Mouse (Mus musculus): ENCODE measurements around the gene Fam102a. TPM values are rescaled to one million over a fixed set of nuclear protein-coding genes. Genes with fewer than 3 reads are reported as not detected.
"Not testable (repeated sequence)": the region's sequence is repeated elsewhere in the genome, so short reads cannot be mapped to it uniquely, and the experiment has no call there.

Gene Fam102a
- 4.7 and 5.6 TPM in 2 replicates for polyA plus RNA-seq (2015; fragmentation: Nextera tagmentation; extraction: Ambion mirVana)

GRCm38 (mm10) chr2:32534733-32535471 is at the start of gene Fam102a:
Gene Fam102a (plus strand): TSS chr2:32535332.
- Histone ChIP-seq H3K4me1 (replicated peaks; ENCODE audit: control insufficient read depth, insufficient read depth, low read length) (peaks cover 46% of the 10 kb centered on the region), H3K27me3 (replicated peaks; ENCODE audit: control insufficient read depth, insufficient read depth, low read length) (no peaks in the 10 kb centered on the region), H3K9me3 (ENCODE audit: control insufficient read depth, low read length) (no peaks in the 10 kb centered on the region), H3K27ac (ENCODE audit: low read length) (peak within 1 kb of the TSS; percentile 88), H3K4me2 (ENCODE audit: low read length) (peak within 1 kb of the TSS; percentile 91), H3K4me3 (replicated peaks; ENCODE audit: low read length) (peak within 1 kb of the TSS; percentile 87), H3K36me3 (ENCODE audit: control insufficient read depth, insufficient read depth) (no peaks in the 10 kb centered on the region), H3K9ac (replicated peaks; ENCODE audit: low read depth, low read length) (peak within 1 kb of the TSS; percentile 90)
- ATAC-seq = peak; percentile 97
- WGBS = under 1% methylated on average over 67 of the region's 67 CpGs

GRCm38 (mm10) chr2:32485751-32486150 is 49.4 kb upstream of the Fam102a start:
- Histone ChIP-seq H3K4me2 (ENCODE audit: low read length) (no peak overlapping the region), H3K27ac (ENCODE audit: low read length) (no peak overlapping the region), H3K4me3 (replicated peaks; ENCODE audit: low read length) (no peak overlapping the region), H3K4me1 (replicated peaks; ENCODE audit: control insufficient read depth, insufficient read depth, low read length) (no peaks in the 10 kb centered on the region), H3K36me3 (ENCODE audit: control insufficient read depth, insufficient read depth) (no peaks in the 10 kb centered on the region), H3K27me3 (replicated peaks; ENCODE audit: control insufficient read depth, insufficient read depth, low read length) (no peaks in the 10 kb centered on the region), H3K9me3 (ENCODE audit: control insufficient read depth, low read length) (no peaks in the 10 kb centered on the region), H3K9ac (replicated peaks; ENCODE audit: low read depth, low read length) (no peak overlapping the region)
- no peak for ATAC-seq
- 91% methylated on average over 4 of the region's 4 CpGs for WGBS

- Histone ChIP-seq H3K9me3 (ENCODE audit: control insufficient read depth, low read length) (no peaks in the 10 kb centered on the region), H3K27me3 (replicated peaks; ENCODE audit: control insufficient read depth, insufficient read depth, low read length) (no peaks in the 10 kb centered on the region), H3K4me3 (replicated peaks; ENCODE audit: low read length) (no peak overlapping the region), H3K9ac (replicated peaks; ENCODE audit: low read depth, low read length) (no peak overlapping the region), H3K27ac (ENCODE audit: low read length) (no peak overlapping the region), H3K4me2 (ENCODE audit: low read length) (no peak overlapping the region), H3K4me1 (replicated peaks; ENCODE audit: control insufficient read depth, insufficient read depth, low read length) (no peaks in the 10 kb centered on the region), H3K36me3 (ENCODE audit: control insufficient read depth, insufficient read depth) (no peaks in the 10 kb centered on the region)
- WGBS = 94% methylated on average over 9 of the region's 9 CpGs
- ATAC-seq = no peak
These were observed 49.0 kb upstream of the Fam102a start for GRCm38 (mm10) chr2:32486155-32486554.

DNA sequence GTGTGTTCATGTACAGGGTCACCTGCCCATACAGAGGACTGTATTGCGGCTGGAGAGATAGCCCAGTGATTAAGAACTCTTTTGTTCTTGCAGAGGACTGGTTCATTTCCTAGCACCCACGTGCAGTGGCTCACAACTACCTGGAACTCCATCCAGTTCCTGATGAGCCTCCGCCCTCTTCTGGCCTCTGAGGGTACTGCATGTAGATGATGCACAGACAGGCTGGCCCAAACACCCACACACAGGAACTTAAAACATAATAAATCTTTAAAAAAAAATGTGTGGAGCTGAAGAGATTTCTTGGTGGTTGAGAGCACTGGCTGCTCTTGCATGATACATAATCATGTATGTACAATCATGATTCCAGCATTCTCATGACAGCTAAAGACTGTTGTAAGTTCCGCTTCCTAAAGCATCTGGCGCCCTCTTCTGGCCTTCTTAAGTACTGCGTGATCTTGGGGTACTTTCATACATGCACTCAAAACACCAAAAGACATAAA is 48.0 kb upstream of the Fam102a start:
- H3K9ac ChIP-seq (replicated peaks; ENCODE audit: low read depth, low read length) = no peak overlapping the region
- H3K4me1 ChIP-seq (replicated peaks; ENCODE audit: control insufficient read depth, insufficient read depth, low read length) = no peaks in the 10 kb centered on the region
- no peak overlapping the region for H3K27ac ChIP-seq (ENCODE audit: low read length)
- peak; percentile 72 for ATAC-seq
- H3K27me3 ChIP-seq (replicated peaks; ENCODE audit: control insufficient read depth, insufficient read depth, low read length) = no peaks in the 10 kb centered on the region
- no peaks in the 10 kb centered on the region for H3K9me3 ChIP-seq (ENCODE audit: control insufficient read depth, low read length)
- H3K4me3 ChIP-seq (replicated peaks; ENCODE audit: low read length) = no peak overlapping the region
- no peak overlapping the region for H3K4me2 ChIP-seq (ENCODE audit: low read length)
- WGBS = 2% methylated on average over 6 of the region's 6 CpGs
- H3K36me3 ChIP-seq (ENCODE audit: control insufficient read depth, insufficient read depth) = no peaks in the 10 kb centered on the region

DNA sequence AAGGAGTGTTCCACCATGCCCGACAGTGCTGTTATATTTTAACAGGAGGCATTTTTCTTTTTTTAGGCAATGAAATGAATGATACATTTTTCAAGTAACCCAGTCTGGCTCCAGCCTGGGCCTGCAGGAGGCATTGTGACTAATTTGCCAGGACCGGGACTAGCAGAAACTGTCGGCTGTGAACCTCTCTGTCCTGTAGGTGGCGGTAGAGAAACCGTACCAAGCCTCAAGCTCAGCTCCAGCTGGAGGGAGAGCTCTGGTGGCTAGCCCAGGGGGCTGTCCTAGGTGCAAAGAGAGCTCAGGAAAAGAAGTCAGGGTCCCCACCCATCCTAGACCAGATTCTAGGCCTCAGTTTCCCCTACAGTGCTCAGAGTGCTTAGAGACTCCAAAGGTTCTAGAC is 46.5 kb upstream of the Fam102a start:
- Histone ChIP-seq H3K4me2 (ENCODE audit: low read length) (no peak overlapping the region), H3K36me3 (ENCODE audit: control insufficient read depth, insufficient read depth) (no peaks in the 10 kb centered on the region), H3K9me3 (ENCODE audit: control insufficient read depth, low read length) (no peaks in the 10 kb centered on the region), H3K4me3 (replicated peaks; ENCODE audit: low read length) (no peak overlapping the region), H3K27ac (ENCODE audit: low read length) (no peak overlapping the region), H3K27me3 (replicated peaks; ENCODE audit: control insufficient read depth, insufficient read depth, low read length) (no peaks in the 10 kb centered on the region), H3K4me1 (replicated peaks; ENCODE audit: control insufficient read depth, insufficient read depth, low read length) (no peaks in the 10 kb centered on the region), H3K9ac (replicated peaks; ENCODE audit: low read depth, low read length) (no peak overlapping the region)
- ATAC-seq = peak; percentile 63
- 1% methylated on average over 5 of the region's 5 CpGs for WGBS

DNA sequence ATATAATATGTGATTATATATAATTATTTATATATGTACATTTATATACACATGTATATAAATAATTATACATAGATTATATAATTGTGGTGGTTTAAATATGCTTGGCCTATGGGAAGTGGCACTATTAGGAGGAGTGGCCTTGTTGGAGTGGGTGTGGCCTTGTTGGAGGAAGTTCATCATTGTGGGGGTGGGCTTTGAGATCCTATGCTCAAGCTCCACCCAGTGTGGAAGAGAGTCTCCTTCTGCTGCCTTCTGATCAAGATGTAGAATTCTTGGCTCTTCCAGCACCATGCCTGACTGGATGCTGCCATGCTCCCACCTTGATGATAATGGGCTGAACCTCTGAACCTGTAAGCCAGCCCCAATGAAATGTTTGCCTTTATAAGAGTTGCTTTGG is 44.4 kb upstream of the Fam102a start:
- H3K4me3 ChIP-seq (replicated peaks; ENCODE audit: low read length); H3K9me3 ChIP-seq (ENCODE audit: control insufficient read depth, low read length); H3K36me3 ChIP-seq (ENCODE audit: control insufficient read depth, insufficient read depth); H3K27ac ChIP-seq (ENCODE audit: low read length); H3K4me2 ChIP-seq (ENCODE audit: low read length); ATAC-seq; H3K27me3 ChIP-seq (replicated peaks; ENCODE audit: control insufficient read depth, insufficient read depth, low read length); H3K4me1 ChIP-seq (replicated peaks; ENCODE audit: control insufficient read depth, insufficient read depth, low read length); H3K9ac ChIP-seq (replicated peaks; ENCODE audit: low read depth, low read length): not testable (repeated sequence)

GRCm38 (mm10) chr2:32492661-32493060 is 42.5 kb upstream of the Fam102a start:
- Histone ChIP-seq H3K4me2 (ENCODE audit: low read length) (no peak overlapping the region), H3K4me1 (replicated peaks; ENCODE audit: control insufficient read depth, insufficient read depth, low read length) (no peaks in the 10 kb centered on the region), H3K36me3 (ENCODE audit: control insufficient read depth, insufficient read depth) (no peaks in the 10 kb centered on the region), H3K27me3 (replicated peaks; ENCODE audit: control insufficient read depth, insufficient read depth, low read length) (no peaks in the 10 kb centered on the region), H3K9me3 (ENCODE audit: control insufficient read depth, low read length) (no peaks in the 10 kb centered on the region), H3K9ac (replicated peaks; ENCODE audit: low read depth, low read length) (no peak overlapping the region), H3K4me3 (replicated peaks; ENCODE audit: low read length) (no peak overlapping the region), H3K27ac (ENCODE audit: low read length) (no peak overlapping the region)
- ATAC-seq = no peak
- WGBS = 67% methylated on average over 2 of the region's 2 CpGs

GRCm38 (mm10) chr2:32493301-32493701 is 41.8 kb upstream of the Fam102a start:
- Histone ChIP-seq H3K9me3 (ENCODE audit: control insufficient read depth, low read length) (no peaks in the 10 kb centered on the region), H3K4me2 (ENCODE audit: low read length) (no peak overlapping the region), H3K4me3 (replicated peaks; ENCODE audit: low read length) (no peak overlapping the region), H3K9ac (replicated peaks; ENCODE audit: low read depth, low read length) (no peak overlapping the region), H3K36me3 (ENCODE audit: control insufficient read depth, insufficient read depth) (no peaks in the 10 kb centered on the region), H3K4me1 (replicated peaks; ENCODE audit: control insufficient read depth, insufficient read depth, low read length) (no peaks in the 10 kb centered on the region), H3K27ac (ENCODE audit: low read length) (no peak overlapping the region), H3K27me3 (replicated peaks; ENCODE audit: control insufficient read depth, insufficient read depth, low read length) (no peaks in the 10 kb centered on the region)
- ATAC-seq = no peak
- WGBS = 81% methylated on average over 12 of the region's 12 CpGs

DNA sequence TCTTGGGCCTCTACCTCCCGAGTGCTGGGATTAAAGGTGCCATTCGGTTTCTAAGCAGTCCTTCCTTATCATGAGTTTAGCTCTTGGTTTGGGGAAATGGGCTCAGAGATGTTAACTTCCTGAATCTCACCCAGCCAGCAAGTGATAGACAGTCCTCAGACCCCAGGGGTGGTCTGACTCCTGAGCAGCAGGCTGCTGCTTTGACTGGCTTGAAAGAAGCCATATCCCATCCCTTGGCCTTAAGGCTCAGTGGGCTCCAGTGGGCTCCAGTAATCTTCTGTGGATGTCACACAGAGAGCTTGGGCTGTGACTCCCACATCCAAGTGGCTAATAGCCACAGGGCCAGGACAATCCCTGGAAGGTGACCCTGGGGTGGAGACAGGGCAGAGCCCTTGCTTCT is 40.6 kb upstream of the Fam102a start:
- no peak overlapping the region for H3K9ac ChIP-seq (replicated peaks; ENCODE audit: low read depth, low read length)
- 65% methylated on average over 2 of the region's 2 CpGs for WGBS
- H3K4me2 ChIP-seq (ENCODE audit: low read length) = no peak overlapping the region
- no peaks in the 10 kb centered on the region for H3K27me3 ChIP-seq (replicated peaks; ENCODE audit: control insufficient read depth, insufficient read depth, low read length)
- H3K4me3 ChIP-seq (replicated peaks; ENCODE audit: low read length) = no peak overlapping the region
- H3K4me1 ChIP-seq (replicated peaks; ENCODE audit: control insufficient read depth, insufficient read depth, low read length) = no peaks in the 10 kb centered on the region
- H3K27ac ChIP-seq (ENCODE audit: low read length) = no peak overlapping the region
- ATAC-seq = no peak
- no peaks in the 10 kb centered on the region for H3K36me3 ChIP-seq (ENCODE audit: control insufficient read depth, insufficient read depth)
- H3K9me3 ChIP-seq (ENCODE audit: control insufficient read depth, low read length) = peaks cover 3% of the 10 kb centered on the region; the same call in 1 of the 2 replicates

Measured in forebrain, embryonic 16.5 days (tissue).